Comparison of ENCODE assay signal across 20 mouse cellular contexts in the genomic region with DNA sequence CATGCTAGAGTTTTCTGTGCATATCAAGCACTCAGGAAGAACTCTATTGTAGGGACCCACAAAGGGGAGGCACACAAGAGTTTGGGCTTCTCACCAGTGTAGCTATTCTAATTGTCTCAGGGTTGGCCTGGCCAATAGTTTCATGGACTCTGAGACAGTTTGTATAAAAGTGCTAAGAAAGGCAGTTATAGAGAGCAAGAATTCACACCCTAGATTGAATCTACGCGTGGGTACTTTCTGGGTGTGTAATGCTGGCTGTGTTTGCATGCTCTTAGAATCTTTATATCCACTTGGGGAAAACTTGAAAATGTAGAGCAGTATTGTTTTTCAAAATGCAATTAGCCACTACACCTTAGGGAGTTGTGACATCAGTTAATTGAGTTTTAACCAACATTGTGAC. TPM values are rescaled to one million over a fixed set of nuclear protein-coding genes. Genes with fewer than 3 reads are reported as not detected.
DNase-seq lines count a peak whose midpoint lies in the region; ATAC-seq and TF ChIP-seq lines count a peak whose summit lies in the region.
"Had no signal": no experiment of that assay in that cellular context is flagged by ENCODE, and none has a peak within 500 bp of the region (broad histone marks: within the 10 kb centered on the region; RNA-seq: fewer than 3 reads in every experiment).

No protein-coding gene starts in this region.

- no peak overlapping the region for H3K9ac ChIP-seq in hindbrain, postnatal 0 days (replicated peaks; ENCODE audit: low read length)
- no peak overlapping the region for H3K9ac ChIP-seq in hindbrain, embryonic 11.5 days (ENCODE audit: low read depth, low read length)
- H3K9ac ChIP-seq in lung, embryonic 15.5 days = no peak overlapping the region
- H3K9ac ChIP-seq: forebrain, embryonic 12.5 days; heart, embryonic 13.5 days; hindbrain, embryonic 12.5 days had no signal

- H3K27me3 ChIP-seq in hindbrain, postnatal 0 days (ENCODE audit: insufficient read depth, low read length) = no peaks in the 10 kb centered on the region
- no peaks in the 10 kb centered on the region for H3K27me3 ChIP-seq in hindbrain, embryonic 11.5 days (ENCODE audit: control insufficient read depth, insufficient read depth, low read length)
- no peaks in the 10 kb centered on the region for H3K27me3 ChIP-seq in lung, embryonic 15.5 days
- H3K27me3 ChIP-seq: CH12.LX; forebrain, embryonic 12.5 days; heart, embryonic 13.5 days; hindbrain, embryonic 12.5 days; Patski had no signal

- H3K4me3 ChIP-seq in hindbrain, postnatal 0 days (ENCODE audit: low read length) = no peak overlapping the region
- no peak overlapping the region for H3K4me3 ChIP-seq in hindbrain, embryonic 11.5 days (ENCODE audit: low read depth, low read length)
- H3K4me3 ChIP-seq in lung, embryonic 15.5 days = no peak overlapping the region
- H3K4me3 ChIP-seq: forebrain, embryonic 12.5 days; gastrocnemius, adult 2 months; heart, embryonic 13.5 days; hindbrain, embryonic 12.5 days had no signal

- WGBS in hindbrain, postnatal 0 days = 87% methylated on average over 2 of the region's 2 CpGs
- WGBS in hindbrain, embryonic 11.5 days = 96% methylated on average over 2 of the region's 2 CpGs
- WGBS in lung, embryonic 15.5 days = 92% methylated on average over 2 of the region's 2 CpGs

- no peak overlapping the region for H3K27ac ChIP-seq in hindbrain, postnatal 0 days
- no peak overlapping the region for H3K27ac ChIP-seq in hindbrain, embryonic 11.5 days (ENCODE audit: low read depth, low read length)
- 0 out of 2 replicates have a peak overlapping the region, but pooled peaks have one; percentile 83 for H3K27ac ChIP-seq in lung, embryonic 15.5 days
- H3K27ac ChIP-seq: forebrain, embryonic 12.5 days; gastrocnemius, adult 2 months; heart, embryonic 13.5 days; hindbrain, embryonic 12.5 days had no signal

- H3K36me3 ChIP-seq in hindbrain, postnatal 0 days (ENCODE audit: insufficient read depth, low read length) = no peaks in the 10 kb centered on the region
- H3K36me3 ChIP-seq in hindbrain, embryonic 11.5 days (ENCODE audit: control insufficient read depth, insufficient read depth, low read length) = no peaks in the 10 kb centered on the region
- no peaks in the 10 kb centered on the region for H3K36me3 ChIP-seq in lung, embryonic 15.5 days
- H3K36me3 ChIP-seq: forebrain, embryonic 12.5 days; heart, embryonic 13.5 days; hindbrain, embryonic 12.5 days had no signal

- no peak overlapping the region for H3K4me2 ChIP-seq in hindbrain, postnatal 0 days (ENCODE audit: low read depth, low read length)
- no peak overlapping the region for H3K4me2 ChIP-seq in hindbrain, embryonic 11.5 days (replicated peaks; ENCODE audit: low read depth, low read length)
- no peak overlapping the region for H3K4me2 ChIP-seq in lung, embryonic 15.5 days
- H3K4me2 ChIP-seq: forebrain, embryonic 12.5 days; heart, embryonic 13.5 days; hindbrain, embryonic 12.5 days had no signal

- ATAC-seq in hindbrain, postnatal 0 days = no peak
- ATAC-seq in hindbrain, embryonic 11.5 days (ENCODE audit: low FRiP score) = no peak
- ATAC-seq in lung, embryonic 15.5 days (ENCODE audit: borderline replicate concordance, extremely low read depth, low FRiP score, low TSS enrichment) = no peak
- ATAC-seq: activated CD4-positive, CD25-positive, alpha-beta regulatory T cell, adult 4 months; forebrain, embryonic 16.5 days; hindbrain, embryonic 16.5 days; Patski had no signal

- no peaks in the 10 kb centered on the region for H3K4me1 ChIP-seq in hindbrain, postnatal 0 days (ENCODE audit: insufficient read depth, low read length)
- no peaks in the 10 kb centered on the region for H3K4me1 ChIP-seq in hindbrain, embryonic 11.5 days (replicated peaks; ENCODE audit: control insufficient read depth, insufficient read depth, low read length)
- peaks cover 22% of the 10 kb centered on the region; the same call in 1 of the 2 replicates for H3K4me1 ChIP-seq in lung, embryonic 15.5 days
- H3K4me1 ChIP-seq: forebrain, embryonic 12.5 days; hindbrain, embryonic 12.5 days had no signal

- TF ChIP-seq CTCF in hindbrain, postnatal 0 days (IDR thresholded peaks at IDR 0.05; ENCODE audit: low read depth) = no peak

- H3K9me3 ChIP-seq in hindbrain, postnatal 0 days (ENCODE audit: low read length) = no peaks in the 10 kb centered on the region
- no peaks in the 10 kb centered on the region for H3K9me3 ChIP-seq in hindbrain, embryonic 11.5 days (ENCODE audit: control insufficient read depth, low read length)
- H3K9me3 ChIP-seq in lung, embryonic 15.5 days = no peaks in the 10 kb centered on the region
- H3K9me3 ChIP-seq: forebrain, embryonic 12.5 days; heart, embryonic 13.5 days; hindbrain, embryonic 12.5 days had no signal

- peak; percentile 9 for DNase-seq in hindbrain, postnatal 0 days (ENCODE audit: low spot score)
- no peak for DNase-seq in hindbrain, embryonic 11.5 days (ENCODE audit: low spot score)
- no peak for DNase-seq in lung, postnatal 14 days
- DNase-seq in brain, adult 2 months (ENCODE audit: low read depth, low spot score) = peak; percentile 42
- peak; percentile 12 for DNase-seq in telencephalon, adult 2 months (ENCODE audit: low read depth, low spot score)
- DNase-seq: adrenal gland, postnatal 25 days; cerebellum, adult 2 months; cerebellum, postnatal 10 days; gastrocnemius, adult 2 months; gastrocnemius, postnatal 36 days; heart, postnatal 36 days had no signal

RNA-seq across cellular contexts. Expression of a gene that starts 50.8 kb away (rescaled TPM):
- 7.5 and 11.1 TPM in 2 replicates for total RNA-seq in hindbrain, postnatal 0 days (2014; rRNA removed)
- 1.8 and 1.9 TPM in 2 replicates for polyA plus RNA-seq in hindbrain, postnatal 0 days (2015; fragmentation: Nextera tagmentation; extraction: Ambion mirVana)
- 5.3 and 6.4 TPM in 2 replicates for polyA plus RNA-seq in hindbrain, embryonic 11.5 days (2014; fragmentation: Nextera tagmentation; extraction: Ambion mirVana)
- 30.5 and 35.1 TPM in 2 replicates for polyA plus RNA-seq in lung, embryonic 15.5 days (2015; fragmentation: Nextera tagmentation; extraction: Ambion mirVana)
- total RNA-seq: CH12.LX had no signal
- polyA plus RNA-seq: activated CD4-positive, CD25-positive, alpha-beta regulatory T cell, adult 4 months had no signal

Comparison
In these comparisons a context has a peak if more than half of its experiments do, and no peak if none do; other contexts are left out.
1. DNase-seq: peak in hindbrain, postnatal 0 days (single experiment), brain, adult 2 months (single experiment) and telencephalon, adult 2 months (single experiment); none in hindbrain, embryonic 11.5 days (single experiment) and lung, postnatal 14 days (single experiment).